Mouse (Mus musculus) heart, embryonic 13.5 days (tissue): ENCODE data around the gene 1700034I23Rik. TPM values are rescaled to one million over a fixed set of nuclear protein-coding genes. Genes with fewer than 3 reads are reported as not detected.
"Not testable (repeated sequence)": the region's sequence is repeated elsewhere in the genome, so short reads cannot be mapped to it uniquely, and the experiment has no call there.

Source experiments
- ATAC-seq: fragments of 200-750 bp; cut with Nextera tagmentation; 2 replicates; pipeline ENCODE4 v1.8.0; 2017; ENCODE audit warnings: moderate TSS enrichment; ENCODE audit not compliant: insufficient number of reproducible peaks, low FRiP score, low TSS enrichment; ENCODE audit errors: extremely low read depth
- H3K27ac ChIP-seq: fragments of 300-500 bp; sonication (generic); replicated peaks from 2 replicates; pipeline ENCODE4 v1.5.1; 2015; ENCODE audit warnings: moderate library complexity, mild to moderate bottlenecking, inconsistent platforms
- H3K27me3 ChIP-seq: fragments of 300-500 bp; sonication (generic); replicated peaks from 2 replicates; pipeline ENCODE4 v1.6.1; 2015; ENCODE audit warnings: mild to moderate bottlenecking, inconsistent platforms
- H3K36me3 ChIP-seq: fragments of 300-500 bp; sonication (generic); 2 replicates; pipeline ENCODE4 v1.6.1; 2015; ENCODE audit warnings: mild to moderate bottlenecking, inconsistent platforms
- H3K4me1 ChIP-seq: fragments of 300-500 bp; sonication (generic); 2 replicates; pipeline ENCODE4 v1.6.1; 2015; ENCODE audit warnings: inconsistent platforms
- H3K4me2 ChIP-seq: fragments of 300-500 bp; sonication (generic); 2 replicates; pipeline ENCODE4 v1.6.1; 2015; ENCODE audit warnings: inconsistent platforms, mild to moderate bottlenecking, moderate library complexity
- H3K4me3 ChIP-seq: fragments of 300-500 bp; sonication (generic); 2 replicates; pipeline ENCODE4 v1.5.1; 2015; ENCODE audit warnings: moderate library complexity, mild to moderate bottlenecking, inconsistent platforms
- H3K9ac ChIP-seq: fragments of 300-500 bp; sonication (generic); 2 replicates; pipeline ENCODE4 v1.6.1; 2015; ENCODE audit warnings: inconsistent platforms, mild to moderate bottlenecking, moderate library complexity
- H3K9me3 ChIP-seq: fragments of 300-500 bp; sonication (generic); 2 replicates; pipeline ENCODE4 v1.6.1; 2016; ENCODE audit warnings: inconsistent platforms
- WGBS: fragments of 180-500 bp; shearing (Covaris S2); methylation state at CpG from one replicate; pipeline ENCODE4 v1.1.7; 2015; ENCODE audit warnings: mixed read lengths; 5-methylcytosine and 5-hydroxymethylcytosine counted together
- polyA plus RNA-seq: library from polyadenylated mRNA; unstranded; fragments of >200 nt; fragmentation: Nextera tagmentation; extraction: Ambion mirVana; gene quantifications from 2 replicates; pipeline ENCODE4 v1.2.1, GENCODE M21; 2015

1700034I23Rik gene
- polyA plus RNA-seq, result 0.15 and 0.25 TPM in 2 replicates

DNA sequence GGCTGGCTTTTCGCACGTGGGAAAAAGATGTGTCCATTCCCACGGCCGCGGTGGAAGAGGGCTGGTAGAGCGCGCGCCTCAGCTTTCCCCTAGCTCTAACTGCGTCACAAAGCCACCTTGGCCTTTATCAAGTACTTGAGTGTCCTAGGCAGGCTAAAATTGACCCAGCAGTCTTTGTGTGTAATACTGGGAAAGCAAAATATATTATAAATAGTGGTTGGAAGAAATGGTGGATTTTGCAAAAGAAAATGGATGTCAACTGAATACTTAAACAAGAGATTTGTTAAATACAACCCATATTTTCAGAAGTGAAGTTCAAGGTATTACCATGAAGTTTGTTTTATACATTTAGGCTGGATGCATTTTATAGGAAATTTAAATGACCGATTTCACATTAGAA, at the start of gene 1700034I23Rik:
1700034I23Rik (minus strand) TSS at position 101 of the 400 bp plus-strand sequence.
- H3K9ac ChIP-seq, H3K27me3 ChIP-seq, H3K27ac ChIP-seq, H3K4me2 ChIP-seq, H3K36me3 ChIP-seq, H3K4me3 ChIP-seq, ATAC-seq, H3K9me3 ChIP-seq, H3K4me1 ChIP-seq: not testable (repeated sequence)
- 91% methylated on average over 7 of the region's 10 CpGs for WGBS

DNA sequence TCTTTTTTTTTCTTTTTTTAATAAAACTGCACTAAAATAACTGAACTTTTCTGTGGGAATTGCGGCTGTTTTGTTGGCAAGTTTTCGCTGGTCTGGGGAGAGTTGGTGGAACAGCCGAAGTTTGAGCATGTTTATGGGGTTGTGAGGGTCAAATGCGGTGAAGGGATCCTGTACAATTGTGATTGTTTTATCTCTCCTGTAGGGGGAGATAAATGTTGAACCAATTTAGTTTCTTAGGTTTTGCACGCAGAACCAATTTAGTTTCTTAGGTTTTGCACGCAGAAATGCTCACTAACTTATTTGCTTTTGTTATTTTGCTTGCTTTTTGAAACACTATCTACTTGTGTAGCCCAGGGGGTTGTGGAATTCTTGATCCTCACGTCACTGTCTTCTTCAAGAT, 49.0 kb upstream of the 1700034I23Rik start:
- no peak for ATAC-seq

DNA sequence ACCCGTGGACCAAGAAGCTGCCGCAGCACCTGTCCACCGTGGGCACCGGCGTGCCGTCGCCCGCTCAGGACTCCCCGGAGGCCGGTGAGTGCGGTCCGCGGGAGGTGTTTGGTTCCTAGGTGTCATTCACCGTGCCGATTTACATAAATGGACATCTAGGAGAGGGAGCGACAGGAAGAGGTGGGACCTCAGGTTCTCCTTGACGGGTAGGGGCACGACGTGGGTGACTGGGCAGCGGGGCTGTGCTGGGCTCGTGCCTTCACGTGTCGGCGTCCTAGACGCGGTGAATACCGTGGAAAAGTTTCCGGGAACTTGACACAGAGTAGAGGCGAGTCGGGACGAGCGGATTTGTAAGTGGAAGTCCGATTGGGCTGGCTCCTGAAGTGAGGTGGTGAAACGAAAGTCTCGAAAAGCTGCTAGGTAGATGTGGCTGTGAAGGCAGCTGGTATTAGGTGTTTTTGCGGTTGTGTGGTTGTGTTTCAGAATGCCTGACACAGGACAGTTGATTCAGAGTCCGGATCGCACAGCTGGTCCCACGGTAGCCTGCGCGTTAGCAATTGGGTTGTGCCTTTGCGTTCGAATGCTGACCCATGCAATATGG, 48.4 kb upstream of the 1700034I23Rik start:
- Histone ChIP-seq H3K9ac (peak overlapping the region; percentile 91), H3K27me3 (peaks cover 10% of the 10 kb centered on the region; the same call in 1 of the 2 replicates), H3K4me3 (peak overlapping the region; percentile 74), H3K4me1 (peaks cover 14% of the 10 kb centered on the region), H3K4me2 (peak overlapping the region; percentile 88), H3K9me3 (no peaks in the 10 kb centered on the region), H3K27ac (peak overlapping the region; percentile 83), H3K36me3 (no peaks in the 10 kb centered on the region)
- no peak for ATAC-seq
- WGBS, result under 1% methylated on average over 43 of the region's 43 CpGs

More for the DNA sequence above, 49.0 kb upstream of the 1700034I23Rik start:
- 11% methylated on average over 7 of the region's 7 CpGs for WGBS
- Histone ChIP-seq H3K4me1 (peaks cover 14% of the 10 kb centered on the region), H3K4me2 (peak overlapping the region; percentile 88), H3K9ac (peak overlapping the region; percentile 91), H3K36me3 (no peaks in the 10 kb centered on the region), H3K4me3 (peak overlapping the region; percentile 74), H3K9me3 (no peaks in the 10 kb centered on the region), H3K27ac (no peak overlapping the region), H3K27me3 (peaks cover 10% of the 10 kb centered on the region; the same call in 1 of the 2 replicates)

DNA sequence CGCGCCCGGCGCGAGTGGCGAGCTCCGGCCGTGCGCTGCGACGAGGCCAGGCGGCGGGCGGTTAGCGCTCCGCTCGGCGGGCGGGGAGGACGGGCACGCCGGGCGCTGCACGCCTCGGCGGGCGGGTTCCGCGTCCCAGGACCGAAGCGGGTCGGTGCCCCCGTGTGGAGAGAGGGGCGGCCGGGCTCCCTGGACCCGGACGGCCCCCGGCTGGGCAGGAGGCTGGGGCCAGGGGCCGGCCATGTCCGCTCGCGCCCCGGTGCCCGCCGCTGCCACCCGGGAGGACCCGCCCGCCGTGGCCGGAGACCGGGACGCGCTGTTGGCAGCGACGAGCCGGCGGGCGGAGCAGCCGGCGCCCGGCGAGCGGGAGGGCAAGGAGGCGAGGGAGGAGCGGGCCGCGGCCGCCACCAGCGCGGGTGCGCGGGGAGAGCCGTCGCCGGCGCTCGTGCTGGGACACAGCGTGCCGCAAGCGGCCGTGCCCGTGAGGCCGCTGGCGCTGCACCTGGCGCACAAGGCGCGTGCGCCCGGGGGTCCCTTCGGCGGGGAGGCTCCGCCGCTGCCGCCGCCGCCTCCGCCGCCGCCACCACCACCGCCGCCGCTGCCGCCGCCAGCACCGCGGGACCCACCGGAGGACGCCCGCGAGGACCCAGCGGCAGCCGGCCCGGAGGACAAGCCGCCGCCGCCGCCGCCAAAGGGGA, 47.7 kb upstream of the 1700034I23Rik start:
- ATAC-seq, result 0 out of 2 replicates have a peak, but pooled peaks have one; percentile 3
- Histone ChIP-seq H3K27ac (peak overlapping the region; percentile 83), H3K4me2 (peak overlapping the region; percentile 88), H3K9ac (peak overlapping the region; percentile 91), H3K36me3 (no peaks in the 10 kb centered on the region), H3K4me3 (peak overlapping the region; percentile 74), H3K4me1 (peaks cover 14% of the 10 kb centered on the region), H3K9me3 (no peaks in the 10 kb centered on the region), H3K27me3 (peaks cover 10% of the 10 kb centered on the region; the same call in 1 of the 2 replicates)
- WGBS, result under 1% methylated on average over 97 of the region's 118 CpGs

DNA sequence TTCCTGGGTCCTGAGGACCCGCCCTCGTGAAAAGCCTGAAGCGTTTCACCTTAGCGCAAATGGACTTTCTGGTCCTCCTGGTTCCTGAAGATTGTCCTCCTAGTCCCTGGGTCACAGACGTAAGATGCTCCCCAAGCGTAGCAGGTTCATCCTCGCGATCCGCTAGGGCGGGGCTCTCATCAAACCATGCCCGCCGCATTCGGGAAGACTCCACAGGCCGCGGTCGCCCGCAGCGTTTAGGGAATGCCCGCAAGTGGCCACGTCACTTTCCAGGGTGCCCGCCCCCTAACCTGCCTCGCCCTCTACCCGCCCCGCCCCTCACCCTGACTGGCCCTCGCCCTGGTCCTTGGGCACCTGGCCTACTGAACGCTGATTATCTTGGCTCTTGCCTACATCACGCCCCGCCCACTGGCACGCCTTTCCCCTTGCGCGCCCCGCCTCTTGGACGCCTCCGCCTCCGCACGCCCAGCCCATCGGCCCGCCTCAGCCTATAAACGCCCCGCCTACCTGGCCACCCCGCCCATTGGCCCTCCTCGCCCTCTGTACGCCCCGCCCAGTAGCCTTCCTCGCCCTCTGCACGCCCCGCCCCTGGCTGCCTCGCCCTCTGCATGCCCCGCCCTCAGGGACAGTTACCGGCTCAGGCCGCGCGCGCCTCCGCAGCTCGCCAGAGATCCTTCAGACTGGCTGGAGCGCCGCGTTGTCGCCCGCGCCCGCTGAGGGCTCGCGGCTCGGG, 47.0 kb upstream of the 1700034I23Rik start, which contains the start of gene Larp1b:
Larp1b (plus strand) TSS at position 659 of the 733 bp plus-strand sequence.
- peak within 1 kb of the TSS; percentile 83 for H3K27ac ChIP-seq
- no peaks in the 10 kb centered on the region for H3K9me3 ChIP-seq
- under 1% methylated on average over 64 of the region's 66 CpGs for WGBS
- H3K4me2 ChIP-seq, result peak within 1 kb of the TSS; percentile 88
- no peaks in the 10 kb centered on the region for H3K36me3 ChIP-seq
- peak within 1 kb of the TSS; percentile 74 for H3K4me3 ChIP-seq
- H3K27me3 ChIP-seq, result peaks cover 10% of the 10 kb centered on the region; the same call in 1 of the 2 replicates
- peak within 1 kb of the TSS; percentile 91 for H3K9ac ChIP-seq
- H3K4me1 ChIP-seq, result peaks cover 18% of the 10 kb centered on the region
- ATAC-seq, result peak; percentile 94

DNA sequence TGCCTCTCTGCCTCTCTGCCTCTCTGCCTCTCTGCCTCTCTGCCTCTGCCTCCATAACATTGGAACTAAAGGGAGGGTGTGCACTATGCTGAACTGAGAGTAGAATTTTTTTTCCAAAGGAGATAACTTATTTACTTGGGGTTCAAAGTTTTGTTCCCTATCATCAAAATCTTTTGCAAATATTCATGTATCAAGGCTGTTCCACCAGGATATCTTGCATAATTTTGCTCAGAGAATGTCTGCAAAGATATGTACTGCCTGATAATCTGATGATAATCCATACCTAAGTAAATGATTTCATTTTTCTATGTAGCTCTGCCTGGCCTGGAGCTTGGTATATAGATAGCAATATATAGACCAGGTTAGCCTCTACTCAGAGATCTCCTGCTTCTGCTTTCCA, 36.7 kb upstream of the 1700034I23Rik start:
- H3K9ac ChIP-seq, result no peak overlapping the region
- peaks cover 23% of the 10 kb centered on the region for H3K36me3 ChIP-seq
- no peak overlapping the region for H3K4me2 ChIP-seq
- no peak for ATAC-seq
- H3K4me1 ChIP-seq, result no peaks in the 10 kb centered on the region
- no peak overlapping the region for H3K27ac ChIP-seq
- no peaks in the 10 kb centered on the region for H3K9me3 ChIP-seq
- no peaks in the 10 kb centered on the region for H3K27me3 ChIP-seq
- H3K4me3 ChIP-seq, result no peak overlapping the region

DNA sequence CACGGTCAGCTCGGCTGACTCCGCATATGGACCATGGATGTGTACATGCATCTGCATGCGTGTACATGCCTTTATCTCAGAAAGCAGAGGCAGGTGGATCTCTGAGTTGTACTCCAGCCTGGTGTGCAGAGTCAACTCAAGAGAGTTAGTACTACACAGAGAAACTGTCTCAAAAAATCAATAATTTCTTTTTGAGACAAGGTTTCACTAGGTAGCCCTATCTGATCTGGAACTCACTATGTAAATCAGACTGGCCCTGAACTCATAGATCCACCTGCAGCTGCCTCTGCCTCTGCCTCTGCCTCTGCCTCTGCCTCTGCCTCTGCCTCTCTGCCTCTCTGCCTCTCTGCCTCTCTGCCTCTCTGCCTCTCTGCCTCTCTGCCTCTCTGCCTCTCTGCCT, 36.2 kb upstream of the 1700034I23Rik start:
- Histone ChIP-seq H3K4me2 (no peak overlapping the region), H3K27ac (no peak overlapping the region), H3K27me3 (no peaks in the 10 kb centered on the region), H3K4me1 (no peaks in the 10 kb centered on the region), H3K4me3 (no peak overlapping the region), H3K36me3 (peaks cover 27% of the 10 kb centered on the region), H3K9me3 (no peaks in the 10 kb centered on the region), H3K9ac (no peak overlapping the region)
- ATAC-seq, result no peak
- WGBS, result 89% methylated on average over 4 of the region's 4 CpGs

DNA sequence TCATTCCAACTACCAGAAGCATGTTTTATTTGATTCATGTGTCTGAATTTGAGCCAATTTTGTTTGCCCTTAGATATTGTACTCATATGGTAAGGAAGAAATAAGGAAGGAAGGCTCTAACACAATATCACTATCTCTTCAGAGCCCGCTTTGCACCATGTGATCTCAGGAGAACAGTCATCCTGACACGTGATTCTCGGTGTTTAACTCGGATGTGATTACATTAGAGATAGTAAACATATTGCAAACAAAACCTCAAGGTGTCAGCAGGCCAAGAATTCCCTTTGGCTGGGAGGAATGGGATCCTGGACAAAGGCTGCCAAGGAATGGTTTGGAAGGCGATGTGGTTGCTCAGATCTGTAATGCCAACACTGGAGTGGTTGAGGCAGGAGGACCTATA, 35.8 kb upstream of the 1700034I23Rik start:
- no peaks in the 10 kb centered on the region for H3K9me3 ChIP-seq
- no peak overlapping the region for H3K9ac ChIP-seq
- no peak for ATAC-seq
- no peaks in the 10 kb centered on the region for H3K4me1 ChIP-seq
- no peak overlapping the region for H3K4me2 ChIP-seq
- H3K4me3 ChIP-seq, result no peak overlapping the region
- H3K36me3 ChIP-seq, result peaks cover 31% of the 10 kb centered on the region
- WGBS, result 77% methylated on average over 5 of the region's 5 CpGs
- H3K27me3 ChIP-seq, result no peaks in the 10 kb centered on the region
- no peak overlapping the region for H3K27ac ChIP-seq

DNA sequence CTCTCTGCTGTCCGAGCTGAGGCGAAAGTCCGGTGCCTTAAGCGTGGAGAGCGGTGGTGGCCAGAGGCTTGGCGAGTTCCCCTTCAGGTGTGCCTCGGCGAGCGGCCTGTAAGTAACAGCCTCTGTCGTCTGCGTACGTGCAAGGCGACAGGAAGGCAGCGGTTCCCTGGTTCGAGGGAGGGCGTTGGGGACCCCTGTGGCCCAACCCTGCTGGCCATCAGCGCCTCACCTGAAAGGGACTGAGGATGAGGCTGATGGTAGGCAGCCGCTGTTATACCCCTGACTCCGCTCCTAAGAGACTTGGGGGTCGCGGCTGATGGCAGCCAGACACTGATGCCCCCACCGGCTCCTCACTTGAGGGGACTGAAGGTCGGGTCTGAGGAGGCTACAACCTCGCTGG, 8.0 kb downstream of the 1700034I23Rik start:
- peak overlapping the region; percentile 84 for H3K9ac ChIP-seq
- peak overlapping the region; percentile 78 for H3K27ac ChIP-seq
- H3K4me2 ChIP-seq, result peak overlapping the region; percentile 84
- under 1% methylated on average over 22 of the region's 24 CpGs for WGBS
- not testable (repeated sequence) for H3K27me3 ChIP-seq, H3K9me3 ChIP-seq, ATAC-seq, H3K36me3 ChIP-seq
- H3K4me3 ChIP-seq, result peak overlapping the region; percentile 72
- H3K4me1 ChIP-seq, result peaks cover 10% of the 10 kb centered on the region

DNA sequence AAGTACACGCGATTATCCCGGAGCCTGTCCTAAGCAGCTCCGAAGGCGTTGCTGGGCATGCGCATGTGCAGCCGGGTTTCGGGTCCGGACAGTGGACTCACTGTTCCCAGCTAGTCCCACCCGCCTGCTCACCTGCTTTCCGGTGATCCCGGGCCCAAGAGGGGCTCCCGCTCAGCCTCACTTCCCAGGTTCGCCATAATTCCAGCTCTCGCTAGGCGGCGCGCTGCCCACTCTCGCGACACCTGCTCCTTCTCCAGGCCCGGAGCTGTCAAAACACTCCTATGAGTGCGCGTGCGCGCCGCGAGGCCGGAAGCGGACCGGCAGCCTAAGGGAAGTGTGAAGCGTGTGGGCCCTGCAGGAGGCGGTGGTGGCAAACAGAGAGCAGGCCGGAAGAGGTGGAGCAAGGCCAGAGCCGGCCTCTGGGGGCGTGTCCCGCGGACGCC, 8.5 kb downstream of the 1700034I23Rik start:
- peak overlapping the region; percentile 69 for H3K27ac ChIP-seq
- ATAC-seq, result peak; percentile 100
- H3K4me3 ChIP-seq, result peak overlapping the region; percentile 72
- peak overlapping the region; percentile 82 for H3K9ac ChIP-seq
- not testable (repeated sequence) for H3K27me3 ChIP-seq, H3K36me3 ChIP-seq, H3K9me3 ChIP-seq
- peaks cover 10% of the 10 kb centered on the region for H3K4me1 ChIP-seq
- H3K4me2 ChIP-seq, result peak overlapping the region; percentile 69
- WGBS, result under 1% methylated on average over 38 of the region's 38 CpGs

DNA sequence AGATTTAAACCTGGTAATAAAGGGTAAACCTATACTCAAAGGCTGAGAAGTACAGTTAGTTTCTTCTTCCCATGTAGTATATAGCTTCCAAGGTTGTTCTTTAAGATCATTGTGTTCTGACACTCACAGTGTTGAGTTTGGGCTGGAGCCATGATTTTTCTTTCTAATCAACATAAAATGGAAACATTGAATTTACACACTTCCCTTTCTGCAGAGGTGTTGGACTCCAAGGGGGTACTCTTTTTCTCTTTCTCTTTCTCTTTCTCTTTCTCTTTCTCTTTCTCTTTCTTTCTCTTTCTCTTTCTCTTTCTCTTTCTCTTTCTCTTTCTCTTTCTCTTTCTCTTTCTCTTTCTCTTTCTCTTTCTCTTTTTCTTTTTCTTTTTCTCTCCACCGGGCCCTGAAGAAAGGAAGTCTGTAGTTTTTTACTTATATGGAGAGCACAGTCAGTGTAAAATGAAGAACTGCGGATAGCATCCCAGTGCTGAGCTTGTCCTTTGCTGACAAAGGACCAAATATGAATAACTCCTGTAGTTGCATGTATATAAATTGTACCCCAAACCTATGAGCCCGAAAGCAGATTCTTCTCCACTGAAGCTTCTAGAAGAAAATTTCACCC, 49.1 kb downstream of the 1700034I23Rik start:
- not testable (repeated sequence) for H3K36me3 ChIP-seq, H3K9ac ChIP-seq, H3K27me3 ChIP-seq, ATAC-seq, H3K4me2 ChIP-seq, H3K4me3 ChIP-seq, H3K4me1 ChIP-seq, H3K9me3 ChIP-seq, H3K27ac ChIP-seq
- WGBS, result 84% methylated on average over 3 of the region's 3 CpGs
